Mouse (Mus musculus): ENCODE results near the gene Rprm.
A peak's percentile ranks its signal among the peaks of the same experiment; 100 is the strongest.

Gene Rprm

GRCm38 (mm10) chr2:54085430-54086087, at the start of gene Rprm:
Gene Rprm (minus strand): TSS chr2:54085552.
- peak; percentile 49 for DNase-seq (ENCODE audit: low read depth)

- DNase-seq (ENCODE audit: low read depth), result no peak
Observed at GRCm38 (mm10) chr2:54119305-54119704, 34.0 kb upstream of the Rprm start.

- DNase-seq (ENCODE audit: low read depth), result peak; percentile 74
Observed at GRCm38 (mm10) chr2:54118881-54119280, 33.5 kb upstream of the Rprm start.

- no peak for DNase-seq (ENCODE audit: low read depth)
Observed at GRCm38 (mm10) chr2:54111294-54111693, 25.9 kb upstream of the Rprm start.

- DNase-seq (ENCODE audit: low read depth), result no peak
Observed at GRCm38 (mm10) chr2:54106232-54106726, 20.9 kb upstream of the Rprm start.

- DNase-seq (ENCODE audit: low read depth), result peak; percentile 43
Observed at GRCm38 (mm10) chr2:54099939-54100338, 14.6 kb upstream of the Rprm start.

GRCm38 (mm10) chr2:54092616-54093015, 7.3 kb upstream of the Rprm start:
- DNase-seq (ENCODE audit: low read depth), result peak; percentile 53

GRCm38 (mm10) chr2:54086254-54086653, 902 bp upstream of the Rprm start:
- DNase-seq (ENCODE audit: low read depth), result peak; percentile 51

- DNase-seq (ENCODE audit: low read depth), result no peak
Observed at GRCm38 (mm10) chr2:54084737-54085429, 469 bp downstream of the Rprm start.

GRCm38 (mm10) chr2:54083861-54084736, 1.3 kb downstream of the Rprm start:
- DNase-seq (ENCODE audit: low read depth), result no peak

GRCm38 (mm10) chr2:54078961-54079360, 6.4 kb downstream of the Rprm start:
- DNase-seq (ENCODE audit: low read depth), result peak; percentile 7

GRCm38 (mm10) chr2:54071526-54071925, 13.8 kb downstream of the Rprm start:
- DNase-seq (ENCODE audit: low read depth), result no peak

- DNase-seq (ENCODE audit: low read depth), result no peak
Observed at GRCm38 (mm10) chr2:54062421-54062820, 22.9 kb downstream of the Rprm start.

GRCm38 (mm10) chr2:54061039-54061438, 24.3 kb downstream of the Rprm start:
- DNase-seq (ENCODE audit: low read depth), result no peak

Data from NIH3T3 (cell line).